Mouse (Mus musculus) left cerebral cortex, adult 9 months (tissue): Measurements from ENCODE around the gene Pnpla2.

Experiments
- DNase-seq, 2 experiments: peaks; one replicate each; pipeline ENCODE4 v3.0.0; 2022; ENCODE audit warnings: low spot score in 2 of 2

Pnpla2 gene

DNA sequence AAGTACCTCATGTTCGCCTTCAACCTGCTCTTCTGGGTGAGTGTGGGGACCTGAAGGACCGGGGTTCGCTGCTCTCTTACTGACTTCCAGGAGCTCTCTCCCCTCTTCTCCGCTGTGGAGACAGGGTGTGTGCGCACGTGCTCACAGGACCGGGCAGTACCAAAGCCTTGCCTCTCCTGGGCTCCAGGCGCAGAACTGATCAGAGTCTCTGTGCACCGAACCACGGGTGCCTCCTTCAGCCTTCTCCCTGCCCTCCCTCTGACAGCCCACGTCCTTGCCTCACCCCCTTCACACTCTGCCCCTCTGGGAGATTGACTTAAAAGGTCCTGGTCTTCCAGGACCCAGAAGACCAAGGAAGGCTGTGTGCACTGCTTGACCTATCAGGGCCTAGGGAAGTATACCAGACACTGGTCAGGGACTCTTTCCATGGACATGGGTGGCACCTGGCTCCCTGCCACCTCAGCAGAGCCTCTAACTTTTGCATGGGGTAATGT lies 27.6 kb downstream of the Pnpla2 start:
- no peak for DNase-seq

GRCm38 (mm10) chr7:141483114-141483653 lies 28.2 kb downstream of the Pnpla2 start:
- DNase-seq: no peak

DNA sequence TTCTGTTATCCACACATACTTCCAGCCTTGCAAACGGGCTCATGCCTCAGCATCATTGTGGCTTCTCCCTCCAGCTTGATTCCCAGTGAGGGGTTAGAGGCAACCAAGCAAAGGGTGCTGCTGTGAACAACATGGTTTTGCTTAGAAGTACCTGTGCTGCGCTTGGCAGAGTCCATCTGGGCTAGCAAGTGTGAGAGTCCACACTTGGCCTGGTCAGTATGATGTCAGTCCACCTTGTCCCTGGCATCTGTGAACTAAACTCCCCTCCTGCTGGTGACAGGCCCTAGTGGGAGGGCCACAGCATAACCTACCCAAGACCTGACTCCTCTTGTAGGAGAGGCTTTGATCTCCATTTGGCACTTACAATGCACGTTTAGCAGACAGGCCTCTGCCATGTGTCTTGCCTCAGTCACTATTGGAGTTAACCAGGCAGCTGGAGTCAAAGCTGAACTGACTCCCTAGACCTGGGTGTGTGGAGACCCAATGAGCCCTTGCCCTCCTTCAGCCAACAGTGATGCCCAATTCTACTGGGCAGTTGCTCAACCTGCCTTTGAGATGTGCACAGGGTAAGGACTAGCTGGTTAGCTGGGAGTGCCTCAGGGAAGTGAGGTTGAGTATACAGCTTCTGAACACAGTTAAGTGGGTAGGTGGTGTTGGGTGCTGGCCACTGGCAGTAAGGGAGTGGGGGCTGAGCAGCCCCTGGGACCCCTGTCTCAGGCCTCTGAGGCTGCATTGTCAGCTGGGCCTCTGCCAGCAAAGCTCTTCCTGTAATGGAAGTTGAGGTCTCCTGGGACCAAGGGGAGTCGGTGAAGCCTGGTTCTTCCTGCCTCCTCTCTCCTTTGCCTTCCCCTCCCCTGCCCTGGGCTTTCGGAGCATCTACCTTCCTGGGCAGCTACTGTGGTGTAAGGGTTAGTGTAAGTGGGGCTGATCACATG lies 29.5 kb downstream of the Pnpla2 start:
- no peak for DNase-seq

DNA sequence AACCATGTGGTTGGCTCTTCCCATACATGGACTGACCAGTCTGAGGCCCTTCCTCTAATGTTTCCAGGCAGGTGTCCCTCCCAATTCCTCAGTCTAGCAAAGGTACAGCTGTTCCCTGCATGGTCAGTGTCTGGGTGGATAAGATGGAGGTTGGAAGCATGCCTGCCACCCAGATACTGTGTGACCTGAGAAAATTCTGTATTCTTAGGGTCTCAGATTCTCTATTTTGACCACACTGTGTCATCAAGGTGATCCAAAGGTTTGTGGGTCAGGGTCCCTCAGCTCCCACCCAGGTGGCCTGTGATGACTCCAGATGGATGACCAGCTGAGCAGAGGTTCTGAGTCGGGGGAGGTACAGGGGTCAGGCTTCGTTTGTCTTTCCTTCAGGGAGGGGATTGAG lies 30.2 kb downstream of the Pnpla2 start:
- no peak for DNase-seq

GRCm38 (mm10) chr7:141485606-141486005 lies 30.6 kb downstream of the Pnpla2 start:
- DNase-seq: no peak

GRCm38 (mm10) chr7:141486239-141486638 lies 31.2 kb downstream of the Pnpla2 start:
- no peak for DNase-seq

GRCm38 (mm10) chr7:141487141-141487540 lies 32.1 kb downstream of the Pnpla2 start:
- no peak for DNase-seq

- no peak for DNase-seq
These were observed 36.2 kb downstream of the Pnpla2 start for GRCm38 (mm10) chr7:141491151-141491550.

DNA sequence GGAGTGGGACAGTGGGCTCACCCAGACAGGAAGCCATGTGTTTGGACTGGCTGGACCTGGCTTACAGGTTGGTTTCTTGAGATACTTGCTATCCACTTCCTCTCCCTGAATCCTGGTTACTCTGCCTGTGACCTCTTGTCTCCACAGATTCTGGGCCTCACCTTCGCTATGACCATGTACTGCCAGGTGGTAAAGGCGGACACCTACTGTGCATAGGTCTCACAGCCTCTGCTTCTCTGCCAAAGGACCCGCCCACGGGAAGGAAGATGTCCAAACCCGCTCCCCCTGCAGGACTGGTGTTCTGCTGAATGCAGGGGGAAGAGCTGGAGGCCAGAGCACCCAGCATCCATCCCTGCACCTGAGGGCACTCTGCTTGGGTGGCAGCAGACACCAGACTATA lies 37.7 kb downstream of the Pnpla2 start:
- no peak for DNase-seq

DNA sequence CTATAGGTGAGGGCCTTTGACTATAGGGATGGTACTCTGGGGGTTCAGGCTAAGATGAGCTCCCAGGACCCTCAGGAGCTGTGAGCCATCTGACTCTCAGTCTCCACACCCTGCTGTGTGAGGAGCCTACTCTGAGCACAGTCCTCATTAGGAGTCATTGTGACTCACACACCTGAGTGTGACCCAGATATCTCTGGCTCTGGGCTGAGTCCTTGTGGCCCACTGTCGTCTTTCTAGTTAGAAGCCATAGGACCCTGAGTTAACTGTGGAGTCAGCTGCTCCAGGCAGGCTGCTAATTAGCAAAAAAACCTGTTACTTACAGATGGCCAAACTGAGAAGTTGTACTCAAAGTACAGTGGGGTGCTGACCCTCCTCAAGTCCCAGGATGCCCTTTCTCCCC lies 38.7 kb downstream of the Pnpla2 start:
- DNase-seq: no peak

GRCm38 (mm10) chr7:141495379-141495778 lies 40.4 kb downstream of the Pnpla2 start:
- DNase-seq: no peak

DNA sequence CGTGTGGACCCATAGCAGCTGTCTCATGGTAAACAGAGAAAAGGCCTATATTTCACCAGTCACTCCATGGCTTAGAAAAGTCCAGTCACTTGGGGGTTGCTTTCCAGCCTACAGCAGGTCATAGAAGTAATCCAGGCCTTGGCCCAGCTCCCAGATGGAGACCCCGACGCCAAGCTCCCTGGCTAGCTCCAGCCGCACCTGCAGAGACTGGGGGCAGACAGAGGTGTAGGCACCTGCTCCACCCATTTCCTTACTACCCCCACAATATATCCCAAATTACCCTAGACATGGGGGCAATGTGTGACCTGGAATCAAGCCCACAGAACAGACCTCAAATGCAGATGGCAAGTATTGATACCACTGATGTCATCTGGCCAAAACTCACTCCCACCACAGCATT lies 40.9 kb downstream of the Pnpla2 start:
- DNase-seq: no peak

DNA sequence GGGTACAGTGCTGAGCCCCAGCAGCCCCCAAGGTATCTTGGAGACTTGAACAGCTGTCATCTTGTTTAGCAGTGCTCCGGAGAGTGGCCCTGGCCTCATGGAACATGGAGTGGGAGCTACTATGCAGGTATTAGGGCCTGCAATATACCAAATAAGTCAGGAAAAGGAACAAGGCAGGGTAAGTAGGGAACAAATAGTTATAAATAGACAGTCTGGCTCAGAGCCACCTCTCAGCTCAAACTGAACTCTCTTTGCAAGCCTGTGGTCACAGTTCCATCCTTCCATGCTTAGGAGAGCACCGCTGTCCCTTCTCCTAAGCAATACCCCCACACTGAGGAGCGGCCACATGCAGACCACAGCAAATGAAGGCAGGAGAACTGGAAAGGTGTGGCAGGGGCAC lies 42.6 kb downstream of the Pnpla2 start:
- no peak for DNase-seq

- DNase-seq: no peak
These were observed 47.0 kb downstream of the Pnpla2 start for GRCm38 (mm10) chr7:141501820-141502555.

DNA sequence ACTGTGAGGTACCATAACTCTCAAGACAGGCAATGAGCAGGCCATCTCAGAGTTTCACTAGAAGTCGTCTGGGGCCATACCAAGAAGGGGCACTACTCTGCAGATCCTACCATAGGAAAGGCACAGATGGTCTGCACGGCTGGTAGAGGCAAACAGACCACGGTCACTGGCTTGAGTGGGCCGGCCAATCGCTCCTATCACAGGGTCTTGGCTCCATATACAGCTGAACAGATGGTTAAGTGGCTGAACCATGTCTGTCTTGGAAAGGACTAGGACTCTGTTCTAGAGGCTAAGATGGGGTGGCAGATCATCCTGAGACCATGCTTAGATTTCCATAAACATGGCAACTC lies 47.5 kb downstream of the Pnpla2 start:
- DNase-seq: no peak

- DNase-seq: no peak
These were observed 51.3 kb downstream of the Pnpla2 start for GRCm38 (mm10) chr7:141506278-141506677.

DNA sequence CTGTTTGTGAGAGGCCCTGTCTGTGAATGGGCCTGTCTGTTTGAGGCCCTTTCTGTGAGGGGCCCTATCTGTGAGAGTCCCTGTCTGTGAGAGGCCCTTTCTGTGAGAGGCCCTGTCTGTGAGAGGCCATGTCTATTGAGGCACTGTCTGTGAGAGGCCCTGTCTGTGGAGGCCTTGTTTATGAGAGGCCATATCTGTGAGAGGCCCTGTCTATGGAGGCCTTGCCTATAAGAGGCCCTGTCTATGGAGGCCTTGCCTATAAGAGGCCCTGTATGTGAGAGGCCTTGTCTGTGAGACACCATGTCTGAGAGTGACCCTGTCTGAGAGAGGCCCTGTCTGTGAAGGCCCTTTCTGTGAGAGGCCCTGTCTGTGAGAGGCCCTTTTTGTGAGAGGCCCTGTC lies 53.2 kb downstream of the Pnpla2 start:
- no peak for DNase-seq

DNA sequence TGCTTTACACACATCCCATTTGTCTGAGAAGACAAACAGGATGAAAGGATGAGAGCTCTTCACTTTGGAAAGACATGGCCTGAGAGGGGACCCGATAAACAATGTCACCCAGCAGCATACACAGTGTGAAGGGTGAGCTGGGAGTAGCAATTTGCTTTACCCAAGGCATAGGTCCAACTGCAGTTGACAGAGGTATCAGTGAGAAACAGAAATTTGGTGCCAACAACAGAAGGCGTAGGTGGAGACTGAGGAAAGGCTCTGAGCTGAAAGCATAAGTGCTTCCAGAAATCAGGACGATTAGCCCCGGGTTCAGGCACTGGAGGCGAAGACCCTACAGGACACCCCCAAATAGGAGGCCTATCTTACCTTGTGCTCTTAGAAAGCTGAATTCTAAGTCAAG lies 55.2 kb downstream of the Pnpla2 start:
- no peak for DNase-seq
